Mouse (Mus musculus) thymus, adult 2 months (tissue): ENCODE data around the gene Gm5114.

Source experiments
- CTCF ChIP-seq: fragments of 200-500 bp; IDR thresholded peaks from 2 replicates; pipeline ENCODE4 v1.5.1; 2012; ENCODE audit warnings: mild to moderate bottlenecking, control low read depth, low read length, moderate library complexity, borderline replicate concordance; ENCODE audit not compliant: control insufficient read depth, poor library complexity, insufficient read depth; ENCODE audit errors: extremely low read depth
- POLR2A ChIP-seq: fragments of 200-500 bp; IDR thresholded peaks from 2 replicates; pipeline ENCODE4 v1.6.1; 2012; ENCODE audit warnings: mild to moderate bottlenecking, low read length, control low read depth, moderate library complexity; ENCODE audit not compliant: control insufficient read depth, poor library complexity, insufficient read depth; ENCODE audit errors: extremely low read depth

DNA sequence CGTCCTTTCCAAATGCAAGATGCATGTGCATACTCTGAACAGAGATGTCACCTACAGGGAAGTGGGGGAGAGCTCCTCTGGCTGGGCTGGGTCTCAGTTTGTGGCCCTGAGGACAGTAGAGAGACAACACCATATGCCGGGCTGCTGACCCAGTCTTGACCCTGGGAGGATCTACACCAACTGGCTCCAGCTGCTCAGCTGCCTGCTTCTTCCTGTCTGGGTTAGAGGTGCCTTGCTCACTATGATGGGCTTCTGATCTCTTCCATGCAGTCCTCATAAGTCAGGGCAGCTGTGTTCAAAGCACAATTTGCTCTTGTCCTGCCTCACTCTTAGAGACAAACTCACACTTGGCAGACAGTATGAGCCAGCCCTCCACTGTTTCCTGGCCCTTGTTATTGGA is 28.3 kb upstream of the Gm5114 start:
- TF ChIP-seq CTCF (no peak), POLR2A (no peak)
